Mouse (Mus musculus) left cerebral cortex, adult 2 months (tissue): Measurements from ENCODE around the gene Smim15. TPM values are rescaled to one million over a fixed set of nuclear protein-coding genes. Genes with fewer than 3 reads are reported as not detected.

Experiments used
- DNase-seq, 2 experiments: peaks; one replicate each; pipeline ENCODE4 v3.0.0; 2021 to 2022; ENCODE audit warnings: low spot score in 2 of 2, mixed read lengths in 1 of 2; ENCODE audit errors: extremely low spot score in 1 of 2
- H3K27ac ChIP-seq: fragments of 200-600 bp; 2 replicates; pipeline ENCODE4 v1.8.1; 2022
- H3K4me3 ChIP-seq: fragments of 200-600 bp; 2 replicates; pipeline ENCODE4 v1.8.1; 2022
- CTCF ChIP-seq: fragments of 200-600 bp; IDR thresholded peaks from 2 replicates; pipeline ENCODE4 v1.8.1; 2022; ENCODE audit warnings: antibody characterized with exemption, mild to moderate bottlenecking, moderate library complexity
- intact Hi-C: fragments of 180-260 bp; cut with DNase I; formaldehyde crosslinking; loops from one replicate; pipeline ENCODE4 v1.15.1; 2025
- total RNA-seq, 2 experiments: library from RNA; stranded (reverse); gene quantifications; 2 replicates each; pipeline ENCODE4 v1.2.3; 2021

Gene Smim15
- total RNA-seq, 2 experiments from 2014 or later = 35.7 to 38.5 TPM

- intact Hi-C loops = no loop called here
- Histone ChIP-seq H3K4me3 (no peak overlapping the region), H3K27ac (no peak overlapping the region)
- TF ChIP-seq CTCF = no peak
- no peak for DNase-seq
Observed at GRCm38 (mm10) chr13:108096446-108096845, 52.2 kb downstream of the Smim15 start.

Other genes starting within 250 kb of the Smim15 start
- 10 to 100 TPM; 21.1 to 27.2 TPM for gene Ndufaf2, start 114.2 kb downstream of the Smim15 start, total RNA-seq
- 10 to 100 TPM; 17.5 to 19.9 TPM for gene Ercc8, start 114.3 kb downstream of the Smim15 start, total RNA-seq
- 1 to 10 TPM; 6.6 to 7.1 TPM for gene Elovl7, start 170.0 kb downstream of the Smim15 start, total RNA-seq